Mouse (Mus musculus): ENCODE results near the gene Pdlim5. TPM values are rescaled to one million over a fixed set of nuclear protein-coding genes. Genes with fewer than 3 reads are reported as not detected.

The Pdlim5 gene
- polyA plus RNA-seq, 1 experiment from 2014 or later = 246 TPM

GRCm38 (mm10) chr3:142386505-142386904 lies 9.0 kb downstream of the Pdlim5 start:
- H3K4me1 ChIP-seq (ENCODE audit: control insufficient read depth, insufficient read depth, low read length) = peaks cover 17% of the 10 kb centered on the region
- H3K4me3 ChIP-seq (ENCODE audit: low read length) = no peak overlapping the region
- no peak overlapping the region for H3K27ac ChIP-seq (ENCODE audit: low read length)
- H3K27me3 ChIP-seq (ENCODE audit: control insufficient read depth, insufficient read depth, low read length) = no peaks in the 10 kb centered on the region
- H3K9me3 ChIP-seq (replicated peaks; ENCODE audit: control insufficient read depth, low read length) = no peaks in the 10 kb centered on the region
- peaks cover 3% of the 10 kb centered on the region; the same call in 1 of the 2 replicates for H3K36me3 ChIP-seq (ENCODE audit: control insufficient read depth, insufficient read depth)
- H3K9ac ChIP-seq (ENCODE audit: low read length) = no peak overlapping the region
- WGBS = 92% methylated on average over 4 of the region's 4 CpGs
- H3K4me2 ChIP-seq (ENCODE audit: low read depth, low read length) = no peak overlapping the region
- ATAC-seq (replicated peaks; ENCODE audit: extremely low read depth, insufficient read depth, low FRiP score) = no peak

- Histone ChIP-seq H3K9ac (ENCODE audit: low read length) (no peak overlapping the region), H3K27me3 (ENCODE audit: control insufficient read depth, insufficient read depth, low read length) (no peaks in the 10 kb centered on the region), H3K9me3 (replicated peaks; ENCODE audit: control insufficient read depth, low read length) (no peaks in the 10 kb centered on the region), H3K4me3 (ENCODE audit: low read length) (no peak overlapping the region), H3K4me2 (ENCODE audit: low read depth, low read length) (no peak overlapping the region), H3K27ac (ENCODE audit: low read length) (no peak overlapping the region), H3K4me1 (ENCODE audit: control insufficient read depth, insufficient read depth, low read length) (peaks cover 16% of the 10 kb centered on the region), H3K36me3 (ENCODE audit: control insufficient read depth, insufficient read depth) (peaks cover 3% of the 10 kb centered on the region; the same call in 1 of the 2 replicates)
- 73% methylated on average over 2 of the region's 2 CpGs for WGBS
- ATAC-seq (replicated peaks; ENCODE audit: extremely low read depth, insufficient read depth, low FRiP score) = no peak
Observed at GRCm38 (mm10) chr3:142385690-142386089, 9.8 kb downstream of the Pdlim5 start.

DNA sequence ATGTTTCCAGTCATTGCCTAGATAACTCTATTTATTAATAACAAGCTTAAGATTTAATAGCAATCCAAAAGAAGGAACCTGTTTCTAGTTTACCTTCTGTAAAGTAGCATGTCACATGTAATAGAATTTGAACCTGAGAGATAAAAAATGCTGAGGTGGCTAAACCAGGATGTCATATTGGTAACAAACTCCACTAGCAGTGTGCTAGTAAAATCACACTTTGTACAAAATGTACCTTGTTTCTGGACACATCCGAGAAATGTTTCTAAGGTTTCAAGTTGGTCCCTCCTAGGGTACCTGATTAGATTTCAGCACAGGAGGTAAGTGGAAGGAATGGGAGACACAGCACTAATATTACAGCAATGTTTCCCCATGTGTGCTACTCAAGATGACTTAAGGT lies 18.9 kb downstream of the Pdlim5 start:
- 76% methylated on average over 1 of the region's 1 CpGs for WGBS
- H3K27me3 ChIP-seq (ENCODE audit: control insufficient read depth, insufficient read depth, low read length) = no peaks in the 10 kb centered on the region
- H3K9me3 ChIP-seq (replicated peaks; ENCODE audit: control insufficient read depth, low read length) = 0 out of 2 replicates have a peak, but pooled peaks cover 2% of the 10 kb centered on the region
- no peak overlapping the region for H3K27ac ChIP-seq (ENCODE audit: low read length)
- no peak overlapping the region for H3K4me2 ChIP-seq (ENCODE audit: low read depth, low read length)
- peaks cover 8% of the 10 kb centered on the region for H3K36me3 ChIP-seq (ENCODE audit: control insufficient read depth, insufficient read depth)
- H3K9ac ChIP-seq (ENCODE audit: low read length) = no peak overlapping the region
- no peak overlapping the region for H3K4me3 ChIP-seq (ENCODE audit: low read length)
- H3K4me1 ChIP-seq (ENCODE audit: control insufficient read depth, insufficient read depth, low read length) = peaks cover 6% of the 10 kb centered on the region; the same call in 1 of the 2 replicates
- ATAC-seq (replicated peaks; ENCODE audit: extremely low read depth, insufficient read depth, low FRiP score) = no peak

- Histone ChIP-seq H3K27ac (ENCODE audit: low read length) (no peak overlapping the region), H3K9me3 (replicated peaks; ENCODE audit: control insufficient read depth, low read length) (0 out of 2 replicates have a peak, but pooled peaks cover 2% of the 10 kb centered on the region), H3K27me3 (ENCODE audit: control insufficient read depth, insufficient read depth, low read length) (no peaks in the 10 kb centered on the region), H3K9ac (ENCODE audit: low read length) (no peak overlapping the region), H3K4me3 (ENCODE audit: low read length) (no peak overlapping the region), H3K36me3 (ENCODE audit: control insufficient read depth, insufficient read depth) (peaks cover 10% of the 10 kb centered on the region), H3K4me1 (ENCODE audit: control insufficient read depth, insufficient read depth, low read length) (peaks cover 4% of the 10 kb centered on the region; the same call in 1 of the 2 replicates), H3K4me2 (ENCODE audit: low read depth, low read length) (no peak overlapping the region)
- ATAC-seq (replicated peaks; ENCODE audit: extremely low read depth, insufficient read depth, low FRiP score) = no peak
- WGBS = 61% methylated on average over 1 of the region's 1 CpGs
Observed at GRCm38 (mm10) chr3:142375106-142375505, 20.4 kb downstream of the Pdlim5 start.

DNA sequence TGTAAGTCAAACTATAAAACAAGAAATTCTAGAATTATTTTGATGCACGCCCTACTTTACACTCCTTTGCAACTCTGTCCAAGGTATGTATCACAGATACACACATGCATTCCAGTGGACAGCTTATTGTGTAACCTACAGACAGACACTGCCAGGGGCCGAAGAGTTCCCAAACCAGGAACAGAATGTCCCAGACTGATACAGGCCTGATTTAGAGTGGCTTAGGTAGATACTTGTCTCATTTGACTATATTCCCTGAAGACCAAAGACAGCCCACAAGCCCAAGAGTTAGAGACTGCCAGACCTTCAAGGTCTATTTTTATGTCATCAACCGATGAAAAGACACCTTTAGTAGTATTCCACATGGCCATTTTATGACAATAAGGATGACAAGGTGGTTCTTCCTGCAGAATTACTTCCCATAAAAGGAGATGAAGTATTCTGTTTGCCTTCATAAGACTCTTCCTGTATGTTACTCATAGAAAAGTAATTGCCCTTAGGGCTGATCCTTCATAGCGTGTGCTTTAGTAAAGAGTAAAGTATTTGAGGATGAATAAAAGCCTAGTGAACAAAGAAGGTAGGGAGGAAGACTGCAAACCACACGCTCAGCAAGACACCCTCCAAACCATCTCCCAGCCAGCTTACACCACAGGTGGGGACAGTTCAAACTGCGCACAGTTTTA lies 22.9 kb downstream of the Pdlim5 start:
- H3K4me2 ChIP-seq (ENCODE audit: low read depth, low read length) = no peak overlapping the region
- H3K9me3 ChIP-seq (replicated peaks; ENCODE audit: control insufficient read depth, low read length) = 0 out of 2 replicates have a peak, but pooled peaks cover 2% of the 10 kb centered on the region
- peaks cover 9% of the 10 kb centered on the region for H3K36me3 ChIP-seq (ENCODE audit: control insufficient read depth, insufficient read depth)
- no peaks in the 10 kb centered on the region for H3K27me3 ChIP-seq (ENCODE audit: control insufficient read depth, insufficient read depth, low read length)
- H3K9ac ChIP-seq (ENCODE audit: low read length) = no peak overlapping the region
- H3K27ac ChIP-seq (ENCODE audit: low read length) = no peak overlapping the region
- H3K4me1 ChIP-seq (ENCODE audit: control insufficient read depth, insufficient read depth, low read length) = peaks cover 8% of the 10 kb centered on the region
- 91% methylated on average over 6 of the region's 6 CpGs for WGBS
- no peak for ATAC-seq (replicated peaks; ENCODE audit: extremely low read depth, insufficient read depth, low FRiP score)
- no peak overlapping the region for H3K4me3 ChIP-seq (ENCODE audit: low read length)

DNA sequence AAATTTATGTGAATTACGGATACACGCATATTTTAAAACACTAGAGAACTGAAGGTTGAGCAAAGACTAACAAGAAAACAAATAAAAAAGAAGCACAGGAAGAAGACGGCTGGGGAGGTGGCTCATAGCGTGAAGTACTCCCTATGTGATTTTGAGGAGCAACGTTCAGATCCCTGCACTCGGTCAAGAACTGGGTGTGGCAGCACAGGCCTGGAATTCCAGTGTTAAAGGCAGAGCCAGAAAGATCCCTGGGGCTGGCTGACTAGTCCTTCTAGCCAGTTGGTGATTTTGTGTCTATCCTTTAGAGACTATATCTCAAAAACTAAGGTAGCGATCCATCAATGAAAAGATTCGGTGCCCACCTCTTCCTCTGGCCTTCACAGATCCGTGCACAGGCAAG lies 27.1 kb downstream of the Pdlim5 start:
- H3K9me3 ChIP-seq (replicated peaks; ENCODE audit: control insufficient read depth, low read length) = 0 out of 2 replicates have a peak, but pooled peaks cover 2% of the 10 kb centered on the region
- 69% methylated on average over 9 of the region's 9 CpGs for WGBS
- no peak overlapping the region for H3K27ac ChIP-seq (ENCODE audit: low read length)
- no peak overlapping the region for H3K4me2 ChIP-seq (ENCODE audit: low read depth, low read length)
- no peak overlapping the region for H3K4me3 ChIP-seq (ENCODE audit: low read length)
- ATAC-seq (replicated peaks; ENCODE audit: extremely low read depth, insufficient read depth, low FRiP score) = no peak
- H3K9ac ChIP-seq (ENCODE audit: low read length) = no peak overlapping the region
- no peaks in the 10 kb centered on the region for H3K27me3 ChIP-seq (ENCODE audit: control insufficient read depth, insufficient read depth, low read length)
- peaks cover 9% of the 10 kb centered on the region for H3K36me3 ChIP-seq (ENCODE audit: control insufficient read depth, insufficient read depth)
- H3K4me1 ChIP-seq (ENCODE audit: control insufficient read depth, insufficient read depth, low read length) = peaks cover 9% of the 10 kb centered on the region

- ATAC-seq (replicated peaks; ENCODE audit: extremely low read depth, insufficient read depth, low FRiP score) = no peak
- Histone ChIP-seq H3K4me3 (ENCODE audit: low read length) (no peak overlapping the region), H3K27me3 (ENCODE audit: control insufficient read depth, insufficient read depth, low read length) (no peaks in the 10 kb centered on the region), H3K9me3 (replicated peaks; ENCODE audit: control insufficient read depth, low read length) (no peaks in the 10 kb centered on the region), H3K4me1 (ENCODE audit: control insufficient read depth, insufficient read depth, low read length) (peaks cover 8% of the 10 kb centered on the region; the same call in 1 of the 2 replicates), H3K9ac (ENCODE audit: low read length) (no peak overlapping the region), H3K36me3 (ENCODE audit: control insufficient read depth, insufficient read depth) (no peaks in the 10 kb centered on the region; the same call in 1 of the 2 replicates), H3K27ac (ENCODE audit: low read length) (no peak overlapping the region), H3K4me2 (ENCODE audit: low read depth, low read length) (no peak overlapping the region)
- 70% methylated on average over 6 of the region's 6 CpGs for WGBS
Observed at GRCm38 (mm10) chr3:142362092-142362491, 33.4 kb downstream of the Pdlim5 start.

DNA sequence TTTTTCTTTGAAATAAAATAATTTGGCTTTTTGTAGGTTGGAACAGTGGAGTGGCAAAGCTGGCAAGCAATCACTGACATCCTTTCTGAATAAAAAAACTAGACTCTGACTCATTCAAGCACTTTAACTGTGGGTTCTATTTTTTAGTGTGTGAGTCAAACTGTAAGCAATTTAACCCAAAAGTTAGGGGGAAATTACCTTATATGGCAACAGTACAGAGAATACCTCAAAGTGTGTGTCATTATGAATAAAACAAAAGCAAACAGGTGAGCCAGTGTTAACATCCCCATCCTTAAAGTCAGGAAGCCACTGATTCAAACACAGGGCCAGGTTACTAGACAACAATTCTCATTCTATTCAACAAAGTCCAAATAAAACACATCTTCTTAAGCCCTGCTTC lies 36.5 kb downstream of the Pdlim5 start:
- H3K27ac ChIP-seq (ENCODE audit: low read length) = no peak overlapping the region
- H3K4me3 ChIP-seq (ENCODE audit: low read length) = no peak overlapping the region
- H3K9ac ChIP-seq (ENCODE audit: low read length) = no peak overlapping the region
- no peaks in the 10 kb centered on the region for H3K27me3 ChIP-seq (ENCODE audit: control insufficient read depth, insufficient read depth, low read length)
- no peak overlapping the region for H3K4me2 ChIP-seq (ENCODE audit: low read depth, low read length)
- peaks cover 3% of the 10 kb centered on the region for H3K36me3 ChIP-seq (ENCODE audit: control insufficient read depth, insufficient read depth)
- H3K4me1 ChIP-seq (ENCODE audit: control insufficient read depth, insufficient read depth, low read length) = peaks cover 11% of the 10 kb centered on the region
- H3K9me3 ChIP-seq (replicated peaks; ENCODE audit: control insufficient read depth, low read length) = no peaks in the 10 kb centered on the region
- no peak for ATAC-seq (replicated peaks; ENCODE audit: extremely low read depth, insufficient read depth, low FRiP score)

GRCm38 (mm10) chr3:142356661-142357060 lies 38.8 kb downstream of the Pdlim5 start:
- H3K9ac ChIP-seq (ENCODE audit: low read length) = no peak overlapping the region
- H3K9me3 ChIP-seq (replicated peaks; ENCODE audit: control insufficient read depth, low read length) = no peaks in the 10 kb centered on the region
- no peak overlapping the region for H3K4me3 ChIP-seq (ENCODE audit: low read length)
- 74% methylated on average over 4 of the region's 4 CpGs for WGBS
- H3K27ac ChIP-seq (ENCODE audit: low read length) = no peak overlapping the region
- no peaks in the 10 kb centered on the region for H3K27me3 ChIP-seq (ENCODE audit: control insufficient read depth, insufficient read depth, low read length)
- H3K4me2 ChIP-seq (ENCODE audit: low read depth, low read length) = no peak overlapping the region
- H3K36me3 ChIP-seq (ENCODE audit: control insufficient read depth, insufficient read depth) = peaks cover 7% of the 10 kb centered on the region
- no peak; the same call in 1 of the 2 replicates for ATAC-seq (replicated peaks; ENCODE audit: extremely low read depth, insufficient read depth, low FRiP score)
- H3K4me1 ChIP-seq (ENCODE audit: control insufficient read depth, insufficient read depth, low read length) = peaks cover 9% of the 10 kb centered on the region

Measured in heart, embryonic 16.5 days (tissue).